Mouse (Mus musculus): ENCODE data around the gene Ifit1bl2. TPM values are rescaled to one million over a fixed set of nuclear protein-coding genes. Genes with fewer than 3 reads are reported as not detected.

Ifit1bl2 gene
- total and polyA plus RNA-seq, 2 experiments, result 0.09 TPM; not detected in 1

- Histone ChIP-seq H3K9ac (ENCODE audit: low read depth, low read length) (no peak overlapping the region), H3K36me3 (ENCODE audit: control insufficient read depth, insufficient read depth, low read length) (no peaks in the 10 kb centered on the region), H3K79me2 (ENCODE audit: control insufficient read depth, insufficient read depth, low read length) (no peaks in the 10 kb centered on the region), H3K4me1 (ENCODE audit: control insufficient read depth, insufficient read depth, low read length) (peaks cover 3% of the 10 kb centered on the region; the same call in 1 of the 2 replicates), H3K4me3 (ENCODE audit: insufficient read depth, low read depth, low read length) (no peak overlapping the region), H3K27me3 (ENCODE audit: control insufficient read depth, insufficient read depth, low read length) (no peaks in the 10 kb centered on the region), H3K27ac (replicated peaks; ENCODE audit: insufficient read depth, low read depth, low read length) (no peak overlapping the region)
- WGBS, result 40% methylated on average over 5 of the region's 5 CpGs
- DNase-seq (ENCODE audit: extremely low read depth, low read depth, low spot score), result no peak
- TF ChIP-seq CTCF (IDR thresholded peaks at IDR 0.05; ENCODE audit: low read depth, low read length), result no peak
- TF ChIP-seq POLR2A (IDR thresholded peaks at IDR 0.05; ENCODE audit: extremely low read depth, insufficient read depth, low read length), result no peak
These were observed 22.2 kb upstream of the Ifit1bl2 start for GRCm38 (mm10) chr19:34662740-34663139.

GRCm38 (mm10) chr19:34662067-34662507 is 21.5 kb upstream of the Ifit1bl2 start:
- Histone ChIP-seq H3K27ac (replicated peaks; ENCODE audit: insufficient read depth, low read depth, low read length) (no peak overlapping the region), H3K9ac (ENCODE audit: low read depth, low read length) (no peak overlapping the region)
- WGBS, result 41% methylated on average over 13 of the region's 13 CpGs

GRCm38 (mm10) chr19:34656511-34657298 is 16.2 kb upstream of the Ifit1bl2 start:
- Histone ChIP-seq H3K9ac (ENCODE audit: low read depth, low read length) (no peak overlapping the region), H3K27ac (replicated peaks; ENCODE audit: insufficient read depth, low read depth, low read length) (no peak overlapping the region), H3K79me2 (ENCODE audit: control insufficient read depth, insufficient read depth, low read length) (no peaks in the 10 kb centered on the region), H3K4me1 (ENCODE audit: control insufficient read depth, insufficient read depth, low read length) (peaks cover 4% of the 10 kb centered on the region), H3K27me3 (ENCODE audit: control insufficient read depth, insufficient read depth, low read length) (no peaks in the 10 kb centered on the region), H3K4me3 (ENCODE audit: insufficient read depth, low read depth, low read length) (no peak overlapping the region), H3K36me3 (ENCODE audit: control insufficient read depth, insufficient read depth, low read length) (no peaks in the 10 kb centered on the region)
- peak; percentile 48 for DNase-seq (ENCODE audit: extremely low read depth, low read depth, low spot score)
- 4% methylated on average over 2 of the region's 2 CpGs for WGBS
- TF ChIP-seq CTCF (IDR thresholded peaks at IDR 0.05; ENCODE audit: low read depth, low read length) (no peak), POLR2A (IDR thresholded peaks at IDR 0.05; ENCODE audit: extremely low read depth, insufficient read depth, low read length) (no peak)

More at GRCm38 (mm10) chr19:34662067-34662507, 21.5 kb upstream of the Ifit1bl2 start:
- Histone ChIP-seq H3K36me3 (ENCODE audit: control insufficient read depth, insufficient read depth, low read length) (no peaks in the 10 kb centered on the region), H3K4me3 (ENCODE audit: insufficient read depth, low read depth, low read length) (peak overlapping the region; percentile 18; the same call in 1 of the 2 replicates), H3K79me2 (ENCODE audit: control insufficient read depth, insufficient read depth, low read length) (no peaks in the 10 kb centered on the region), H3K4me1 (ENCODE audit: control insufficient read depth, insufficient read depth, low read length) (peaks cover 3% of the 10 kb centered on the region; the same call in 1 of the 2 replicates), H3K27me3 (ENCODE audit: control insufficient read depth, insufficient read depth, low read length) (no peaks in the 10 kb centered on the region)
- TF ChIP-seq CTCF (IDR thresholded peaks at IDR 0.05; ENCODE audit: low read depth, low read length) (peak; percentile 41), POLR2A (IDR thresholded peaks at IDR 0.05; ENCODE audit: extremely low read depth, insufficient read depth, low read length) (no peak)
- DNase-seq (ENCODE audit: extremely low read depth, low read depth, low spot score), result peak; percentile 52

GRCm38 (mm10) chr19:34655227-34655805 is 14.8 kb upstream of the Ifit1bl2 start:
- Histone ChIP-seq H3K27ac (replicated peaks; ENCODE audit: insufficient read depth, low read depth, low read length) (no peak overlapping the region), H3K9ac (ENCODE audit: low read depth, low read length) (no peak overlapping the region), H3K36me3 (ENCODE audit: control insufficient read depth, insufficient read depth, low read length) (no peaks in the 10 kb centered on the region), H3K4me3 (ENCODE audit: insufficient read depth, low read depth, low read length) (no peak overlapping the region), H3K27me3 (ENCODE audit: control insufficient read depth, insufficient read depth, low read length) (no peaks in the 10 kb centered on the region), H3K4me1 (ENCODE audit: control insufficient read depth, insufficient read depth, low read length) (peaks cover 4% of the 10 kb centered on the region), H3K79me2 (ENCODE audit: control insufficient read depth, insufficient read depth, low read length) (no peaks in the 10 kb centered on the region)
- no peak for DNase-seq (ENCODE audit: extremely low read depth, low read depth, low spot score)
- 88% methylated on average over 10 of the region's 10 CpGs for WGBS
- TF ChIP-seq CTCF (IDR thresholded peaks at IDR 0.05; ENCODE audit: low read depth, low read length) (no peak), POLR2A (IDR thresholded peaks at IDR 0.05; ENCODE audit: extremely low read depth, insufficient read depth, low read length) (no peak)

GRCm38 (mm10) chr19:34650997-34651396 is 10.5 kb upstream of the Ifit1bl2 start:
- Histone ChIP-seq H3K4me3 (ENCODE audit: insufficient read depth, low read depth, low read length) (no peak overlapping the region), H3K4me1 (ENCODE audit: control insufficient read depth, insufficient read depth, low read length) (no peaks in the 10 kb centered on the region), H3K27ac (replicated peaks; ENCODE audit: insufficient read depth, low read depth, low read length) (no peak overlapping the region), H3K9ac (ENCODE audit: low read depth, low read length) (no peak overlapping the region), H3K27me3 (ENCODE audit: control insufficient read depth, insufficient read depth, low read length) (no peaks in the 10 kb centered on the region), H3K36me3 (ENCODE audit: control insufficient read depth, insufficient read depth, low read length) (peaks cover 3% of the 10 kb centered on the region; the same call in 1 of the 2 replicates), H3K79me2 (ENCODE audit: control insufficient read depth, insufficient read depth, low read length) (no peaks in the 10 kb centered on the region)
- 87% methylated on average over 6 of the region's 6 CpGs for WGBS
- no peak for DNase-seq (ENCODE audit: extremely low read depth, low read depth, low spot score)
- no peak for TF ChIP-seq POLR2A (IDR thresholded peaks at IDR 0.05; ENCODE audit: extremely low read depth, insufficient read depth, low read length)
- no peak for TF ChIP-seq CTCF (IDR thresholded peaks at IDR 0.05; ENCODE audit: low read depth, low read length)
